Mouse (Mus musculus): ENCODE results near the gene Hoxd11. TPM values are rescaled to one million over a fixed set of nuclear protein-coding genes. Genes with fewer than 3 reads are reported as not detected.

Gene Hoxd11
- polyA plus RNA-seq, 1 experiment = not detected

DNA sequence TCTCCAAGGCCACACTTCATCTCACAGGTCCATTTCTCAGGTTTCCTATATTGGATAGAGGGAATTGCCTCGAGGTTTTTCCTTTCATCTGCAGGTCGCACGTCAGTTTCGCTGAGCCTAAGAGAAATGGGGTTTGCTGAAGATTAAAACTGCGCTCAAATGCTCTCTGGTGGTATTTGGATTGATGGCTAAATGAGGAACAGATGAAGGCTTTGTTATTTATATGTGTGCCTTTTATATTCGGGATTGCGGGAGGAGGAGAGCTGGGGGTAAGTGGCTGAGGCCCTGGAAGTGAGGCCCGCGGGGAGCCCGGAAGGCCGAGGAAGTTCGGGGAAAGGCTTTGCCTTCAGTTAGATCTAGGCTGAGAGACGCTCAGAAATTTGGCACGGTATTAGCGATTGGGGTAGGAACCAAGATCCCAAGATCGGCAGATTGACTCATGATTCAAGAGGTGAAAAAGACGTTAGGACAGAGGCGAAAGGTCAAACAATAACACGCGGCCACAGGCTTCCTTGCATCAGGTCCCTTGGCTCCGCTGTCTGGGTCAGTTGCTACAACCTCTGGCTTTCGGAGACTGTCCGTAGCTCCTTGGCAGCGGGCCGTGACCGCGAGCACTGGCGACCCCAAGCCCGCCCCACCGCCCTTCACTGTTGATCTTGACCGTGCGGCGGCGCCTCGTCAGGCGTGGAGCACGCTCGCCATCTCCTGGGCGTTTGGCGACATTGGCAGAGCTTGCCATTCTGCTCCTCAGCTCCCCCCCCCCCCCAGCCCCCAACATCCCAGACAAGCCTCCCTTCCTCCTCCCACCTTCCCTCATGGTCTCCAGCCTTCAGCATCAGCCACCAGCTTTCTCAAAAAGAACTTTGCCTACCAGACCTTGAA, 6.6 kb upstream of the Hoxd11 start:
- no peak for TF ChIP-seq GATA1 (IDR thresholded peaks at IDR 0.05; ENCODE audit: low read length)

- TF ChIP-seq GATA1 (IDR thresholded peaks at IDR 0.05; ENCODE audit: low read length) = no peak
These were observed 5.4 kb upstream of the Hoxd11 start for GRCm38 (mm10) chr2:74673835-74674425.

DNA sequence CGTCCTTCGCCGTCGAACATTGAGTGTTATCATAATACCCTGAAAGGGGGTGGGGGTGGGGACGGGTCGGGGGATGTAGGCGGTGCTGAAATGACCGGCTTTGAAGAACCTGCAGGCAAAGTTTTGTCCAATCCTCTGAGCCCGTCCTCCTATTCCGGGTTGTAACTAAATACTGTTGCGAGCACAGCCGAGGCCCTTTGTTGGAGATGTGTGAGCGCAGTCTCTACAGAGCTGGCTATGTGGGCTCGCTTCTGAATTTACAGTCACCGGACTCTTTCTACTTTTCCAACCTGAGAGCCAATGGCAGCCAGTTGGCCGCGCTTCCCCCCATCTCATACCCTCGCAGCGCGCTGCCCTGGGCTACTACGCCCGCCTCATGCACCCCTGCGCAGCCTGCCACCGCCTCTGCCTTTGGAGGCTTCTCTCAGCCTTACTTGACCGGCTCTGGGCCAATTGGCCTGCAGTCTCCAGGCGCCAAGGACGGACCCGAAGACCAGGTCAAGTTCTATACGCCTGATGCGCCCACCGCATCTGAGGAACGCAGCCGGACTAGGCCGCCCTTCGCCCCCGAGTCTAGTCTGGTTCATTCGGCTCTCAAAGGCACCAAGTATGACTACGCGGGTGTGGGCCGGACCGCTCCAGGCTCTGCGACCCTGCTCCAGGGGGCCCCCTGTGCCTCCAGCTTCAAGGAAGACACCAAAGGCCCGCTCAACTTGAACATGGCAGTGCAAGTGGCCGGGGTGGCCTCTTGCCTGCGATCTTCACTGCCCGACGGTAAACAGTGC, 4.3 kb upstream of the Hoxd11 start, which contains the start of gene Hoxd12:
Gene Hoxd12, plus strand, starts transcription at position 133 of the 785 bp plus-strand sequence.
- no peak for TF ChIP-seq GATA1 (IDR thresholded peaks at IDR 0.05; ENCODE audit: low read length)

DNA sequence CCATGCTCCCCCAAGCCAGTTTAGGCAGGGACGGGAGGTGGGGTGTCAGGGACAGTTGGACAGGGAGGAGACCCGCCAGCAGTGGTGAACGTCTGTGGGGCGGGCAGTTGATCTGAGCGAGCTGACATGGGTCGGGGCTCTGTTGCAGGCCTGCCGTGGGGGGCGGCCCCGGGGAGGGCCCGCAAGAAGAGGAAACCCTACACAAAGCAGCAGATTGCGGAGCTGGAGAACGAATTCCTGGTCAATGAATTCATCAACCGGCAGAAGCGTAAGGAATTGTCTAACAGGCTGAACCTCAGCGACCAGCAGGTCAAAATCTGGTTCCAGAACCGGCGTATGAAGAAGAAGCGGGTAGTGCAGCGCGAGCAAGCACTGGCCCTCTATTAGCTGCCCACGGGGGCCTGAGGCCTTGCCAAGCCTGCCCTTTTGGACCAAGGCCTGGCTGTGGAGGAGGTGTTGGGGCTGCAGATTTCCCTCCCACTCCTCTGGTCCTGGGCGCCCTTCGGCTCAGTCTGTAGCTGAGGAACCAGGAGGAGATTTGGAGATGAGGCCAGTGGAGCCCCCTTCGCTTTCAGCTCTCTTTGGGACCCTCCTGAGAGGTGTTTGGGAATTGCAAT, 3.6 kb upstream of the Hoxd11 start:
- no peak for TF ChIP-seq GATA1 (IDR thresholded peaks at IDR 0.05; ENCODE audit: low read length)

DNA sequence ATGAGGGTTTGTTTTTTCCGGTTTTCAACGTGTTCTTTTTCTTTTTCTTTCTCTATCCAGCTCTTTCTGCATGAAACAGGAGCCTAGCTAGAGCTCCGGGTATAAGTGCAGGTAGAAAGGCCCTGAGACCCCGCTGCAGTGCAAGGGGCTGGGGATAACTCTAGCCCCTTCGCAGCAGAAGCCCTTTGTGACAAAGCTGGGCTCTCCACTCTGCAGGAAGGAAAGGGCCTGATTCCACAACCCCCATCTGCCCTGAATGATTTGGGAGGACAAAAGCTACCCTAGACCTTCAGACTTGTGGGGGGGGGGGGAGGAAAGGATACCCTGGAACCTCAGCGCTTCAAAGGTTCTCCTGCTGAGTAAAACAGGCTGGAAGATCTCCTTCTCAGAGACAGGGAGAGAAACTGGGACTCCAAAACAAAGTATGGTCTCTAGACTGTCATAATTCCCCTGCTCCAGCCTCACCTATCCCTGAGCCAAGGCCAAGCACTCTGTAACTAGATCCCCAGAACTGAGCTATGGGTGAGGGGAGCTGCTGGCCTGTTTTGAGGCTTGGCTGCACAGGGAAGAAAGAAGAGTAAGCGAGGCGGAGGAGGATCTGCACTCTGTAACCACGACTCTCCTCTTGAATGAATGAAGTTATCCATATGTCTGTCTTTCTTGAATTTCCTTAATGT, 2.8 kb upstream of the Hoxd11 start:
- TF ChIP-seq GATA1 (IDR thresholded peaks at IDR 0.05; ENCODE audit: low read length) = no peak

DNA sequence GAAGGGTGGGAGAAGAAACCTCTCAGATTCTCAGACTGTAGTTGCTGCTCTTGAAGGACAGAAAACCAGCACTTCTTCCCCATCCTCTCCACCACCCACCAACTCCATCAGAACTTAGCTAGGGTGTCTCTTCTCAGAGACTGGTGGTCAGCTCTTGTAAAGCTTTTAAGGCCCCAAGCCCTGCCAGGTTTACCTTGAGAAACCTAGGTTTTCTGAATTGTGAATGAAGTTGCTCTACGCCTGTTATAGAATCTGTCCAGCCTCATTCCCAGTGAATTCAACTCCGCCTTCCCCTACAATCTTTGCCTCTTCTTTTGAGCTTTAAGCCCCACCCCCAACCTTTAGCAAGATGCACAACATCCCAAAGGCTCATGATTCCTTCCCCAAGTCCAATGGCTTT, 2.3 kb upstream of the Hoxd11 start:
- TF ChIP-seq GATA1 (IDR thresholded peaks at IDR 0.05; ENCODE audit: low read length) = no peak

DNA sequence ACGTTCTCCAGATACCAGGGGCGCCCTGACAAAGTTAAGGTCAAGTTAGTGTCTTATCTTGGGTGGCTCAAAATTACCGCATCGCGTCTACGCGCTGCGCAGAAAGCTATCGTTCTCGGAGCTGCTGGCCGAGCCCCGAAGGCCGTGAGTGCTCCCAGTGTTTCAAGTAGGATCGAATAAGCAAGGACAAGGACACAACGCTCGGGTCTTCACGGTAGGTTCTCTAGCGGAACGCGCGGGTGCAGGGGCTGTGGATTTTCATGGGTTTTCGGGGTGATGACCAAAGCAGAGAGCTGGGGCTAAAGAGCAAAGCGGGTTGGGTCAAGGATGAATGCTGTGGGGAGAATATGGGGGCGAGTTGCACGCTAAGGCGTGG, 227 bp downstream of the Hoxd11 start:
- TF ChIP-seq GATA1 (IDR thresholded peaks at IDR 0.05; ENCODE audit: low read length) = no peak

GRCm38 (mm10) chr2:74679980-74680379, 623 bp downstream of the Hoxd11 start:
- no peak for TF ChIP-seq GATA1 (IDR thresholded peaks at IDR 0.05; ENCODE audit: low read length)

- TF ChIP-seq GATA1 (IDR thresholded peaks at IDR 0.05; ENCODE audit: low read length) = no peak
These were observed 1.4 kb downstream of the Hoxd11 start for GRCm38 (mm10) chr2:74680561-74681398.

GRCm38 (mm10) chr2:74681594-74682531, 2.5 kb downstream of the Hoxd11 start:
- TF ChIP-seq GATA1 (IDR thresholded peaks at IDR 0.05; ENCODE audit: low read length) = no peak

GRCm38 (mm10) chr2:74682796-74683195, 3.4 kb downstream of the Hoxd11 start:
- TF ChIP-seq GATA1 (IDR thresholded peaks at IDR 0.05; ENCODE audit: low read length) = no peak

- no peak for TF ChIP-seq GATA1 (IDR thresholded peaks at IDR 0.05; ENCODE audit: low read length)
These were observed 4.2 kb downstream of the Hoxd11 start for GRCm38 (mm10) chr2:74683471-74683951.

- no peak for TF ChIP-seq GATA1 (IDR thresholded peaks at IDR 0.05; ENCODE audit: low read length)
These were observed 4.7 kb downstream of the Hoxd11 start for GRCm38 (mm10) chr2:74684106-74684505.
